Mouse (Mus musculus) gastrocnemius, postnatal 36 days (tissue): ENCODE measurements at regions not wholly inside any gene's neighbourhood (a gene's known extent, or its start where the extent isn't known, plus 50 kb on each side); places are given as distances from the start of the nearest gene placed in this dataset.
A peak's percentile ranks its signal among the peaks of the same experiment; 100 is the strongest.

Experiments used
- DNase-seq, 2 experiments: peaks; one replicate each; pipeline ENCODE4 v3.0.0; 2022
- intact Hi-C: fragments of 180-260 bp; cut with DNase I; formaldehyde crosslinking; loops from one replicate; pipeline ENCODE4 v1.15.1; 2025

DNA sequence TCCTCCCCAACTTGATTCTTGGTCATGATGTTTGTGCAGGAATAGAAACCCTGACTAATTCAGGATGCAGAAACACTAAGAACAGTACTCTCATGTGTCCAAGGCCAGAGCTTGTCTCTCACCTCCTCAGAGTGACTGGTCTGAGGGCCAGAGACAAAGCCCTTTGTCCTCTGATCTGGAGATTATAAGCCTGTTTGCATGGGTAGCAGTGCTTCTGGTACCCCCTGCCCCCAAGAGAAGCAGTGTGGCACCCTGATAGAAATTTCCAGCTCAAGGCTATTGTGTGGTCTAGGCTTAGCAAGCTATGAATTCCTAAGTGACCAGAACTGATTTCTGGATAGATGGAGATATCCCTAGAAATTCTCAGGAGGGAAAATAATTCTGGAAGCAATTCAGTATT lies 380.2 kb downstream of the Cd83 start:
- no peak for DNase-seq
- intact Hi-C loops: no loop called here

DNA sequence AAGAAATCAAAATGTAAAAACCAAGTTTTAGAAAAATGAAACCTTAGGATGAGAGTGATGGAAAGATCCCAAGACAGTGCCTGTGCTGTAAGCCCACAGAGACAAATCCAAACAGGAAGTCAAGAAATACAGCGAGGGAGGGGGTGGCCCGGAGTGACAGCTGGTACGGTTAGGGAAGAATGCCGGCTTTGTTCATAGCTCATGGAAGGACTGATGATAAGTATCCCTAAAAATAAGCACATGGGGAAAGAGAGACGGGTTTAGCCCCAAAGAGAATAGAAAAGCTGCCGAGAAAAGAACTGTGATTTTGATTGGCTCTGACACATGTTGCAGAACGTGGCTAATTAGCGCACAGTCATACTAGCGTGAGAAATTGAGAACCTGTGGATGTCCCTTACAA lies 382.6 kb downstream of the Cd83 start:
- DNase-seq: no peak
- intact Hi-C loops: no loop called here

DNA sequence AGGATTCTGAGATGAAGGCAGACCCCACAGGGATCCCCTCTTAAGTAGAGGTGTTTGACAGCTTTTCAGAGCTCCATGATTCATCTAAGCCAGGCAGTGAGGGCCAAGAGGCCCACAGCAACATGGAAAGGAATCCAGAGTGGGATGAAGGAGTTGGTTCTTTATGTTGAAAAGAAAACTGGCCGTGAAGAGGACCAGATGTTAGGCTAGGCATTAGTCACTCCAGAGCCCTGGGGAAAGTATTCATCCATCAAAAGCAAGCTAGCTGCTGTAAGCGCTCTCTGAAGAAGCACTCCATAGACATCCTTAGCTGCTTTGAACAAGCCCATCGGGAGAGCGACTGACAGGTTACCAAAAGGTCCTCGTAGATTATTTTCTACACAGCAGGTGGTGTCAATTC lies 383.6 kb downstream of the Cd83 start:
- intact Hi-C loops: no loop called here
- no peak for DNase-seq

DNA sequence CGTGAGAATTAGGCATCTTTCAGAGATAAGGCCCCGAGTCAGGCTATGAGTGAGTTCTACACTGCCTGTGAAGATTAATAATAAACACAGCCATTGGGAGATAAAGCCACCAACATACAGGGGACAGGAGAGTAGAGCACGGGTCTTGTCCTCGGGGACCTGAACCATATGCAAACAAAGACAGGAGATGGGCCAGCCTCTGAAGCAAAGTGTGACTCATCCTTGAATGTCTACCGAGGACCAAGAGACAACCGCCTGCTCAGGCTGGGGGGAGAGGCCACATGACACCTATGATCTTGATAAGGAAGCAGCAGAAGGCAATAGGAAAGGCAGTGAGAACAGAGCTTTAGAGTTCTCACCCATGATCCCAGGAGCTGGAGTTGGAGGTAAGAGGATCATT lies 387.1 kb downstream of the Cd83 start:
- DNase-seq: no peak
- intact Hi-C loops: no loop called here

DNA sequence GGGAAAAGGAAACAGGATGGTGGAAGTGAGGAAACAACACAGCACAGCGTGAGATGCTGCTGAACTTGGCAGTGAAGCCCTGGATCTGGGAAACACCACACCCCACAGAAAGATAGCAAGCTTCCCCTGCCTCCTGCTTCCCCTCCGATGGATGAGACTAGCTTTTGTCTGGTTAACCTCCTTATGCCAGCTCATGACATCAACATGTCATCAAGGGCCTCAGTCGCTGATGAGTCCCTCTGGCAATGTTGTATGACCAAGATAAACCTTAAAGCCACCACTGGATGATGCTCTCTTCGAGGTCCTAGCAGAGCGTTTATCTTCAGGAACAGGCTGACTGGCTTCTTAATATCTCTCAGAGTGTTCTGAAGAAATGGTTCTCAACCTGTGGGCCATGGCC lies 388.1 kb downstream of the Cd83 start:
- DNase-seq: no peak
- intact Hi-C loops: no loop called here

DNA sequence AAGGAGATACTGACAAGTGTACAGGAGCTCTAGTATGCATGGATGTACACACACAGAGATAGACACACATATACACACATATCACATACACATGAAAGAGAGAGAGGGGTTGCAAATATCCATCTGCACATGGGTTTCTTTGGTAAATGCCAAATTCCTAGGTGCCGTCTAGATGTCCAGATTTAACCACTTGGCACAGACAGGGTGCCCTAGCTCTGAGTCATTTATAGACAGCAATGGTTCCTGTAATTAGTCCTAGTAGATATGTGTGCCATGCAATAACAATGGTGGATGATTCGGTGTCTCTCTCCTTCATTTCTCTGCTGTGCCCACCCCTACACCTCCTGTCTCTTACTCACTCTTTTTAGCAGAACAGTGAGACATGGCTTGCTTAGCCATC lies 389.7 kb downstream of the Cd83 start:
- intact Hi-C loops: no loop called here
- DNase-seq: no peak

DNA sequence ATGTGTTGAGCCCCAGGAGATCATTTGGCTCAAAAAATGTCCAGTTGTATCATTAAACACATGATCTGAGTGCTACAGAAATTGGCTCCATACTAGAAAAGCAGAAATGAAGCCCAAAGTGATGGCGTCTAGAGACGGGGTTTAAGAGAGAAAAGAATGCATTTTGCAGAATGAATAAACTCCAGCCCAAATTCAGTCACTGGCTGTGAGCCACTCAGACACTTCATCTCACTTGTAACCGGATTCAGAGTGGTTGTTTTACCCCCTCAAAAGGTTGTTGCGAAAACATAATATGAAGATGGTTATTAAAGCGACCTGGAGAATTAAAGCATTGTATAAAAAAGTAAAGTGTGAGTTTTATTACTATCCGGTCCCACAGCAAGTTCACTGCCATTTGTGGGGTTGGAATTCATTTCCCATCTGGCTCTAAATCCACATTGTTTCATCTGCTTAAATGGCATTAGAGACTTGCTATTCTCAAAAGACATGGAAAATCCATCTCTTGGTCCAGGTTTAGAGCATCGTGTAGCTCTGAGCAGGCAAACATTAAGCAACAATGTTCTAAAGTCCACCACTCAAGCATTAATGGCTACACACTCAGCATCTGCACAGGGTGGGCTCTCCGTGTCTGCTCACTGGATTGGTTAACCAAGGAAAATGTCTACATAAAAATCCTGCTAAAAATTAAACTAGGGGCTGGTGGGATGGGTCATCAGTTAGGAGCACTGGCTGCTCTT lies 390.9 kb downstream of the Cd83 start:
- no peak for DNase-seq
- intact Hi-C loops: no loop called here

DNA sequence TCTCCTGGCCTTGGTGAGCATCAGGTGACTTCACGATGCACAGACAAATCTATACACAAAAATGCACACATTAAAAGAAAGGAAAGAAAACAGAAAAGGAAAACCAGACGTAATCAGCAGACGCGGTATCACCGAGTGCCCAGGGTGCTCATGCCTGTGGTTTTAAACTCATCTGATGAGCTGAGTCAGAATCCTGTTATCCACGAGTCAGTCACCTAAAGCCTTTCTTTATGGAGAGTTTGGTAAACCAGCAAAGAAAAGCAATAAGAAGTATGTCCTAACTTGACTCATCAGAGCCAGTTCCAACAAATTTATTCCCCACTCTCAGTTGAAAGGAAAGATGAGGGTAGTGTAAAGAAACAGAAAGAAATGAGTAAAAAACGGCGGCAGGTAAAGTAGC lies 391.5 kb downstream of the Cd83 start:
- intact Hi-C loops: no loop called here
- DNase-seq: no peak

DNA sequence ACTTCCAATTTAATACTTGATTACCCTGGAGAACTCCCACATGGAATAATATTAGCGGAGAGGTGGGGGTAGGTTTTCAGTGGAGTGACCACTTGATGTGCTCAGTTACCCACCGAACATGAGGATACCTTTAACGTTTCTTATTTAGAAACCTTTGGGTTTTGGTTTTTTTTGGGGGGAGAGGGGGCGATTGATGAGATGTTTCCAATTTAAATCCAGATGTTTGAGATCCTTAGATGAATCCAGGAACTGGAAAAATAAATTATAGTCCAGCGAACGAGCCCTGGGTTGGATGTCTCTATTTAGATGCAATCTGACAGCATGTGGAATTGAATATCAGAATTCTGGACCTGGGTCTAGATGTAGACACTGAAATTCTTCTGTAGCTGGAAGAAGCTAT lies 393.4 kb downstream of the Cd83 start:
- DNase-seq: no peak
- intact Hi-C loops: no loop called here

DNA sequence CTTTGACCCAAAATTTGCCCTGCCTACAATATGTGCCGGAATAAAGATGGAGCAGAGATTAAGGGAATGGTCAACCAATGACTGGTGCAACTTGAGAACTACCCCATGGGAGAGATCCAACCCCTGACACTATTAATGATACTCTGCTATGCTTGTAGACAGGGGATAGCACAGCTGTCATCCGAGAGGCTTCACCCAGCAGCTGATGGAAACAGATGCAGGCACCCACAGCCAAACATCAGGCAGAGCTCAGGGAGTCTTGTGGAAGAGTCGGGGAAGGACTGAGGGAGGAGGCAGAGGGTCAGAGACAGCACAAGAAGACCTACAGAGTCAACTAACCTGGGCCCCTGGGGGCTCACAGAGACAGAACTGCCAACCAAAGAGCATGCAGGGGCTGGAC lies 395.8 kb downstream of the Cd83 start:
- intact Hi-C loops: loop anchor here (5.0 kb wide), 1 partner anchor 37 kb away; no protein-coding TSS in a partner anchor
- DNase-seq: no peak

DNA sequence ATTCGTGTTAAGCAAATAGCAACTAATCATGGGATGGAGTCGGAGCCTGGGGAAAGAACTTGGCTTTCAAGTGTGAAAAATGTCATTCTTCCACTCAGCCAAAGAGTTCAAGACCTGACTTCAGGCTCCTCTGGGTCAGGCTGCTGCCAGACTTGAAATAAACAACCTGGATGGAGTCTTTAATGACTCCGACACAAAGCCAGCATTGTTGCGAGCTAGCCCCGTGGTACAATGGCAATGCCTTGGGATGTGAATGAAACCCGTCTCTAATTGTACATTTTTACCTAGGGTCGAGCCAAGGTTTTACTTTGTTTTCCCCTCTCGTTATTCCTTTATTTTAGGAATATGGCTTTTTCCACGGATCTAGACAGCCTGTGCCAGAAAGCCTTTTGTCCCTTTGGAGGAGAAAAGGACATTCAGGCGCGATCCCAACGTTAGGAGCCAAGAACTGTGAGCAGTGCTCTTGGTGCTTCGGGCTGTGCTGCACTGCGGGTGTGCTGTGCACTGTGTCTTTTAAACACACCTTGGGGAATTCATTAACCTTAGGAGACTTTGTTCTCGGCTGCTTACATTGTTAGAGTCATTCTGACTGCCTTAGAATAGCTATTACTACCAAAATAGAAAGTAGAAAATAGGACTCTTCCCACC lies 398.1 kb downstream of the Cd83 start:
- intact Hi-C loops: loop anchor here (5.0 kb wide), 1 partner anchor 35 kb away; no protein-coding TSS in a partner anchor
- peak; percentile 26 to 27 for DNase-seq

DNA sequence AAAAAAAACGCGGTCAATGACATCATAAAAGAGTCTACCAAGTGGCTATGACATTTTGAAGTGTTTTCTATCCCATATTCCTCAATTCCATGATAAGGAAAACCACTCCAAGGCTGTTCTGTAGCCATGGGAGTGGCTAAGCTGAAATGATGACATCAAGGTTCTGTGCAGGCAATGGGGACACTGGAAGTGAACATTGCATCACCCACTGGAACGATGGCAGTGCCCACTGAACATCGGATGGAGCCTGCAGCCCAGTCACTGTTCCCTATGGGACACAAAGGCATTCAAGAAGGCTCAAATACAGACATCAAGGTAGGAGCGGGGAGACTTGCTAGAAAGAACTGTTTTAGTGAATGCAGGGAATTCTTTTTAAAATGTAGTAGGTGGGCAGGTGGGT lies 410.8 kb downstream of the Cd83 start:
- no peak for DNase-seq
- intact Hi-C loops: no loop called here

DNA sequence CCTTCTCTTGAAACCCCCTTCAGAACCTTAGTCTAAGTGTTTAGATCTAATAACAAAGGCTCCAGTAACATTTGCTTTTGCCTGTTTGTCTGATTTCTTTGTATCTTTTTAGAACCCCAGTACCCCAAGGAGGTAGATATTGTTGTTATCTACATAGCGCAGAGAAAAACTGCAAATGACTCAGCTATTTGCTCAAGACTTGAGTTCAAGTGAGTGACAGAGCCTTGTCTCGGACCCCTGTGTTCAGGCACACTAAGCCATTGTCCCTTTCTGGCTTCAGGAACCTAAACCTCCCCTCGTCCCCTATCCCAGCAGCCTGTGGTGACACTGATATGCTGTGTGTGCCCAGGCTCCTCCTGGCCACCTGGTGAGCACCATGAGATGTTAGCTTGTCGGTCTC lies 421.5 kb downstream of the Cd83 start:
- intact Hi-C loops: loop anchor here (5.0 kb wide), 1 partner anchor 324 kb away; no protein-coding TSS in a partner anchor
- DNase-seq: no peak

DNA sequence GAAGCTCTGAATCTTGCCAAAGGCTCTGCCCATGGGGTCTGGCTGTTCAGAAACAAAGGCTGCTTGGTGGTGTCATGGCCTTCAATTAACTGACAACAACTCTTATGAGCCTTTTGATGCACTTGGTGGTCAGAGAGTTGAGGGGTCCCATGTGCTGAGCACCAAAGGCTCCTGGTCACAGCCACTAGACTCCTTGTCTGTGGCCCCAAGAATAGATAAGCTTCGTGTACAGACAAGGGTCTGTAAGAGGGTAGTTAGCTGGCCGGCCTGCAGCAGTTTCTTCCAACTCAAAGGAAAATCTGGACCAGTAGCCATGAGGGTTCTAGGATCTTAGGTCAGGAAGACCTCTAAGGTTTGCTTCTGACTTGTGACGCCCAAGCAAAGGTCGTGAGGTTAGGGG lies 421.9 kb downstream of the Cd83 start:
- no peak for DNase-seq
- intact Hi-C loops: loop anchor here (5.0 kb wide), 1 partner anchor 324 kb away; no protein-coding TSS in a partner anchor

DNA sequence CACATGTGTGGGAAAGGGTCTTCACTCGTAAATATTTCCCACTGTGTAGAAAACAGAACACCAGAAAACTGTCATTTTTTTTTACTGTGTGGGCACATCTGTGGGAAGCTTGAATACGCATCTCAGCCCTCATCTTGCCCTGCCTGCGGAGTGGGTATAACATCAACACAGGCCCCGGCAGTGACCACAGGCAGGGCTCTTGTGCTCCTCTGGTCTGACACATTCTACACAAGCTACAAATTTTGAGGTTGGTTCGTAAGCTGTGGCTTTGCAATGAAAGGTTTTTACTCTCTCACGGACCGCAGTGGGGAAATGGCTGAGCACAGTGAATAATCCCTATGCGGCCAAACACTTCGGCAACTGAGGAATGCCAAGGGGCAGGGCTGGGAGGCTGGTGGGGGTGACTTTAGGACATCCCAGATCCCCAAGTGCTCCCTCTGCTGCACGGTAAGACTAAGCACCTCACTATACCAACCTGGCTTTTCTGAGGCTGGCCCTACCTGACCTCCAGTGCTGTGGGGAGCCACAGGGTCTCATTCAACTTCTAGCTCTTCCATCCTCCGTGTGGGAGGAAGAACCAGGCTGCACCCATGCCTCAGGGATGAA lies 422.9 kb downstream of the Cd83 start:
- no peak for DNase-seq
- intact Hi-C loops: loop anchor here (5.0 kb wide), 1 partner anchor 325 kb away; no protein-coding TSS in a partner anchor

DNA sequence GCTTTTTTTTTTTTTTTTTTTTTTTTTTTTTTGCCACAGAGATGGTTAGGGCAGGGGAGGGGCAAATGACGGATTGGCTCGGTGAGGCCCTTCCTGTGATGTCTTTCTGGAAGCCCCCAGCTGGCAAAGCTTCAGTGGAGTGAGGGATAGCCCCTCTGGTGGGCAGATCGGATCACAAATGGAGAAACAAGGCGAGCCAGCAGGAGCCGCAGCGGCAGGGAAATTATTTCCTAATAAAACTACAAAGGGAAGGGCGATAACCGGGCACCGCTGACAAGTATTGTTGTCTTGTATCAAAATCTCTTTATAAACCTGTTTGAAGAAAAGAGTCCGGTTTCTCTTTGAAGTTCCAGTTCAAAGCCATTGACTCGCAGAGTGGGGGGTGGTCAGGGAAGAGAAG lies 424.5 kb downstream of the Cd83 start:
- intact Hi-C loops: loop anchor here (5.0 kb wide), 1 partner anchor 327 kb away; no protein-coding TSS in a partner anchor
- DNase-seq: no peak

DNA sequence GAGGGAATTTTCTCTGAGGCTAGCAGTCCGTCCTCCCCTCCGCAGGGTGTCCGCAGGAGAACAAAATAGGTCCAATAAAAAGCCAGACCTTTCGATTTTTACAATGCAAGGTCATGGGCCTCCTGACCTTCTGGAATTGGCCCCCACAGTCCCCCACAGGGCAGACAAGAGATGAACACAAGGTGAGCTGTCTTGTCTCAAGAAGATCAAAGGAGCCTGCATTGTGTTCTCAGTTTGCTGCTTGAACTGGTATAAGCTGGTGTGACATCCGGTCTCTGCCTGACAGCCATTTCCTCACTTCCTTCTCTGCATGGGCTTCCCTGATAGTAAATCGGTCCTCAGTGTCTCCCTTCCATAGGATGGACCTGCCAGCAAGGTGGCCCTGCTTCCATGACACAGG lies 425.5 kb downstream of the Cd83 start:
- intact Hi-C loops: no loop called here
- DNase-seq: no peak

DNA sequence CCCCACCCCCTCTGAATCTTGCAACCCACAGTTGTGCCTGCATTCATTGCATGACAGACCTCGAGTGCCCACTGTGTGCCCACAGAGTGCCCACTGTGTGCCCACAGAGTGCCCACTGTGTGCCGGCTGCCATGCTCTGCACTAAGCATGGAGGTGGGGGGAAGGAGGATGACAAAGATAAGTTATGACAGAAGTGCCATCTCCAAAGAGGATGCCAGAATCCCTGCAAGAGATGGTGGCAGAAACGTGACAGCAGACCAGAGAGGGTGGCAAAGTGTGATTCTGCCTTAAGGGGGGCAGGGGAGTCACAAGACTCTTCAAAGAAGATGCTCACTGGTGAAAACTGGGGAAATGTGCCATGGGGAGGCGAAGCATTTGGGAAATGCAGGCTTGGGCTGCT lies 427.8 kb downstream of the Cd83 start:
- DNase-seq: no peak
- intact Hi-C loops: no loop called here

DNA sequence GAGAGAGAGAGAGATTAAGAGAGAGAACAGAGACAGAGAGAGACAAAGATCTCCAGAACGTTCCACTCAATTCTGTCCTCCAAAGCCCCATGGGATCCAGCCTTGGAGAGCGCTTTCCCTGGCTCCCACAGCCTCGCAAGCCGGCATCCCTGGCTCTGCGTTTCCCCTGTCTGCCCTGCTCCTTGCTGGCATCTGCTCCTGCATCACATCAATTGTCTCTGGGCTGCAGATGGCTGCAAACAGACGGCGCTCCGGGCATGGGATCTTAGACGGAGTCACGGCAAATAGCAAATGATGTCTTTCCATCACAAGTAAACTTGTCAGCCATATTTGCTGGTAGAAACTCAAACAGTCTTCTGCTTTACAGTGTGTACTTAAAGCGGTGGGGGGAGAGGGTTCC lies 428.4 kb downstream of the Cd83 start:
- no peak for DNase-seq
- intact Hi-C loops: no loop called here

DNA sequence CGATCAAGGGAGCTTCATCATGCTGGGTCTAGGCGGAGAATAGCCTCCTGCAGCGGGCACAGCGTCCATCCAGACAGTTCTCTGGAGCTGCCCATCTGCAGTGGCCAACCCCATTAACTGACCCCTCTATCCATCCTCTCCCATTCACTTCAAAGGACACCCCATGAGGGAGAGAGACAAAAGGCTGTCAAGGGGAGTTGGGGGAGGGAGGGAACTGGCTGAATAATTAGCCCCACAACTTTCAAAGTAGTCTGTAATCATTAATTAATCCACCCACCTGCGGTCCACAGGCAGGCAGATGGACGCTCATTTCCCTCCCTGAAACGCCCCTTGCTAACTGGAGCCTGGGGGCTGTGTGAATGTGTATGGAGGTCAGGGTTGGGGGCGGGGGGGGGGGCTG lies 433.7 kb downstream of the Cd83 start:
- intact Hi-C loops: loop anchor here (5.0 kb wide), 1 partner anchor 36 kb away; no protein-coding TSS in a partner anchor
- no peak for DNase-seq

DNA sequence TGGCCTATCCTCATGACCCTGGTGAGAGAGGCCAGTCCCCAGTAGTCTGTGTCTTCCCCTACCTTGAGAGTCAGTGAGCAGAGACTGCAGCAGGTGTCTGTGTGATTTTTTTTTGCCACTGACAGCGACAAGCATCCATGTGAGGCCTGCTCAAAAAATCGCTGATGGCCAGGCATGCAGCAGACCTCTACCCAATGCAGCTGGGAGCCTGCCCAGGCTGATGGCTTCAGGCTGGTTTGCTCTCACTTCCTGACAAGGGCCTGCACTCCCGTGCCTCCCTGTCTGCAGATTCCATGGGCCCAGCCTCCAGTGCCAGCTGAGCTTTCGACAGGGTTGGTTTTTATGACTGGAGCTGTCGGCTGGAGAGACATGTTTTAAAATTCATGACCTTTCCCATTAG lies 437.1 kb downstream of the Cd83 start:
- no peak for DNase-seq
- intact Hi-C loops: no loop called here

DNA sequence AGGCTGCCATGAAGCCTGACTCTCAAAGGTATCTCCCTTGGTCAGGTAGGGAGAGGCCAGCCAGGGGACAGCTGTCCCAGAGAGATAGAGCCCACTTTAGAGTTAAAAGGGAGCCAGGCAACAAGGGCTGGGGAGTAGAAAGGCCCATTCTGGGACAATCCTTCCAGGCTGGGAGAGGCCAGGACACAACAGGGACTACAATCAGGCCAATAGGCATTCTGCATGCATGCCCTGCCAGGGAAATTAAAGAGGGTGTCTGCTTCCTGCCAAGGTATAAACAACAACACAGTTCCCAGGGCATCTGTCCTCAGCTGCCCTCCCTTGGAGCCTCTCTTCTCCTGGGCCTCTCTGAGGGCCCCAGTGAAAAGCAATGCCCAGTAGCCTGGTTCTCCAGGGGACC lies 437.8 kb downstream of the Cd83 start:
- intact Hi-C loops: no loop called here
- peak; percentile 40 to 41 for DNase-seq
